Mouse (Mus musculus) CH12.LX (cell line): ENCODE data around the gene Adipor1.

ENCODE experiments used
- CTCF ChIP-seq, 2 experiments: IDR thresholded peaks in 1 of 2; conservative IDR thresholded peaks in 1 of 2; 2 replicates each; pipeline ENCODE4 v1.5.1; 2011 to 2012; ENCODE audit warnings: low read depth in 2 of 2, low read length in 2 of 2, improper control_type of control experiment in 1 of 2, inconsistent platforms in 1 of 2, mild to moderate bottlenecking in 1 of 2, moderate library complexity in 1 of 2
- E2F4 ChIP-seq: IDR thresholded peaks from 2 replicates; pipeline ENCODE4 v1.6.1; 2011; ENCODE audit warnings: low read depth, low read length, improper control_type of control experiment; ENCODE audit not compliant: insufficient replicate concordance
- ELF1 ChIP-seq: IDR thresholded peaks from 2 replicates; pipeline ENCODE4 v1.6.1; 2014; ENCODE audit warnings: low read depth, mild to moderate bottlenecking, inconsistent platforms, low read length, improper control_type of control experiment
- EP300 ChIP-seq: IDR thresholded peaks from 2 replicates; pipeline ENCODE4 v1.6.1; 2011; ENCODE audit warnings: low read length, improper control_type of control experiment
- HCFC1 ChIP-seq: IDR thresholded peaks from 2 replicates; pipeline ENCODE4 v1.6.1; 2012; ENCODE audit warnings: low read depth, mild to moderate bottlenecking, inconsistent platforms, low read length, improper control_type of control experiment
- JUND ChIP-seq: conservative IDR thresholded peaks from 2 replicates; pipeline ENCODE4 v1.6.1; 2011; ENCODE audit warnings: low read depth, low read length, improper control_type of control experiment
- MAX ChIP-seq: IDR thresholded peaks from 2 replicates; pipeline ENCODE4 v1.6.1; 2011; ENCODE audit warnings: low read length, improper control_type of control experiment
- SIN3A ChIP-seq: IDR thresholded peaks from 2 replicates; pipeline ENCODE4 v1.6.1; 2012; ENCODE audit warnings: low read length, improper control_type of control experiment, inconsistent platforms
- USF1 ChIP-seq: IDR thresholded peaks from 2 replicates; pipeline ENCODE4 v1.6.1; 2014; ENCODE audit warnings: low read depth, mild to moderate bottlenecking, inconsistent platforms, low read length, improper control_type of control experiment
- ZKSCAN1 ChIP-seq: IDR thresholded peaks from 2 replicates; pipeline ENCODE4 v1.6.1; 2012; ENCODE audit warnings: low read depth, inconsistent platforms, low read length, improper control_type of control experiment, borderline replicate concordance

DNA sequence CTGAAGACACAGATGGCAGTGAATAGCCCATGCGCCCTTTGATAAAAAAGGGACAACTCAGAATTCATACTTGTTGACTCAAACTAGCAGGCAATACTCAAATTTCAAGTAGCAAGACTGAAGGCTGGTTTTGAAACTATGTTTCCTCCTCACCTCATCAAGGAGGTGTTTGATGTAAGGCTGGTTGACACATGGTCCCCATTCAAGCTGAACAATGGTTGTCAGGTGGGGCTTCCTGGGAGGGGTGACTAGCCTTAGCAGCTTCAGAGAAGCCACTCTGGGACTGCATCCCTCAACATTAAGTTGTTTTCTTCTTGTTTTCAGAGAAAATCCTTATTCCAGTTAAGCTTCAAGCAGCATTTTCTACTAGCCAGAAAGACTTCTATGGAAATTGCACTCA lies 29.5 kb upstream of the Adipor1 start, which contains the start of gene 4933406M09Rik:
- TF ChIP-seq ZKSCAN1 = no peak
- TF ChIP-seq CTCF (conservative IDR thresholded peaks at IDR 0.05 in 1 of 2, IDR thresholded peaks at IDR 0.05 in 1 of 2; ENCODE audit: low read depth in 2 of 2, low read length in 2 of 2) = no peak
- TF ChIP-seq SIN3A = no peak
- no peak for TF ChIP-seq HCFC1
- TF ChIP-seq ELF1 = no peak
- no peak for TF ChIP-seq MAX
- no peak for TF ChIP-seq EP300
- no peak for TF ChIP-seq USF1
- TF ChIP-seq E2F4 = no peak
- TF ChIP-seq JUND = no peak
